Mouse (Mus musculus) thymus, adult 2 months (tissue): ENCODE results near the gene Pex26. TPM values are rescaled to one million over a fixed set of nuclear protein-coding genes. Genes with fewer than 3 reads are reported as not detected.

Source experiments
- DNase-seq: peaks from one replicate; pipeline ENCODE4 v3.0.0; 2021
- H3K27ac ChIP-seq: fragments of 200-500 bp; 2 replicates; pipeline ENCODE4 v1.5.1; 2012; ENCODE audit warnings: low read length, control low read depth; ENCODE audit not compliant: control insufficient read depth, insufficient read depth
- H3K27me3 ChIP-seq: fragments of 200-500 bp; 2 replicates; pipeline ENCODE4 v1.6.1; 2012; ENCODE audit warnings: mild to moderate bottlenecking, low read length, moderate library complexity, mixed read lengths; ENCODE audit not compliant: control insufficient read depth, insufficient read depth
- H3K36me3 ChIP-seq: fragments of 200-500 bp; 2 replicates; pipeline ENCODE4 v1.6.1; 2012; ENCODE audit warnings: mild to moderate bottlenecking, low read length, moderate library complexity; ENCODE audit not compliant: control insufficient read depth, insufficient read depth
- H3K4me1 ChIP-seq: fragments of 200-500 bp; replicated peaks from 2 replicates; pipeline ENCODE4 v1.6.1; 2012; ENCODE audit warnings: low read length; ENCODE audit not compliant: control insufficient read depth, insufficient read depth
- H3K4me3 ChIP-seq: fragments of 200-500 bp; 2 replicates; pipeline ENCODE4 v1.5.1; 2012; ENCODE audit warnings: mild to moderate bottlenecking, low read length, control low read depth, moderate library complexity; ENCODE audit not compliant: control insufficient read depth, insufficient read depth
- CTCF ChIP-seq: fragments of 200-500 bp; IDR thresholded peaks from 2 replicates; pipeline ENCODE4 v1.5.1; 2012; ENCODE audit warnings: mild to moderate bottlenecking, control low read depth, low read length, moderate library complexity, borderline replicate concordance; ENCODE audit not compliant: control insufficient read depth, poor library complexity, insufficient read depth; ENCODE audit errors: extremely low read depth
- POLR2A ChIP-seq: fragments of 200-500 bp; IDR thresholded peaks from 2 replicates; pipeline ENCODE4 v1.6.1; 2012; ENCODE audit warnings: mild to moderate bottlenecking, low read length, control low read depth, moderate library complexity; ENCODE audit not compliant: control insufficient read depth, poor library complexity, insufficient read depth; ENCODE audit errors: extremely low read depth
- WGBS: fragments of 180-500 bp; shearing (Covaris S2); methylation state at CpG from one replicate; pipeline ENCODE4 v1.1.7; 2018; 5-methylcytosine and 5-hydroxymethylcytosine counted together
- polyA plus RNA-seq: library from polyadenylated mRNA; depleted of rRNA; stranded (reverse); fragments of >200 nt; gene quantifications from 2 replicates; pipeline ENCODE4 v1.2.3, GENCODE M21; 2012; rRNA removed

The Pex26 gene
- polyA plus RNA-seq, 1 experiment = 31.7 TPM

DNA sequence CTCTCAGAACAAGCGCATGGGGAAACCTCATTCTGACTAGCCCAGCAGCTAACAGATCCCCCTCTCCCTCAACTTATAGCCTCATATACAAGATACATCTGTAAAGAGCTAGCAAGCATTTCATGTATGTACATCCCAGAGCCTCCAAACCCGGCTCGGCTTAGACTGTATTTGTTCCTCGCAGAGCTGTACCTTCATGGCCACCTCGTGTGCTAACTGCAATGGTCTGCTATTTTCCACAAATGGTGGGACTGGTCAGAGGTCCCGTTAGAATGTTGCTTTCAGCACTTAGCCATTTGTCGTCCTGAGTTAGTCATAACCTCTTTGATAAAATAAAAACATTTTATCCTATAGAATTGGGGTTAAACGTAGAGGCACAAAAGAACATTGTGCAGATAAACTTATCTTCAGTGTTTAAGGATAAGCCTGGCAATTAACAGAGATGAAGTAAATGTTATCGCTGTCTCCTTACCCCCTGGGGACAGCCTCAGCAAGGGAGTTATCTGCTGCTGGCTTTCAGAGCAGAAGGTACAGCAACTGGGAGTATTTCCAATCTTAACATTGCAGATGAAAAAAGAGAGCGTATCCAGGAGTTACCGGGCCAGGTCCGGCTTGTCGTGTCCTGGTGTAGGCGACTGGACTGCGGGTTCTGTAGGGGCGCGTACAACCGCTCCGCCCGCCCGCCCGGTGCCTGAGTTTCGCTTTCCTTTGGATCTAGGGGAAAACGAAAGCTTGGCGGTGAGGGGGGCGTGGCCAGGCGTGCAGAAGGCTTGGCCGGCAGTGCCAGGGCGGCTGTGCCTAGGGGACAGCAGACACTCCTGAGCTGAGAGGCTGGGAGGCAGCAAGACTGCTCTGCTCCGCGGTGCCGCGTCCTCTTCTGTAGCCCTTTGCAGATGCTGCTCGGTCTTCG is 61.9 kb downstream of the Pex26 start, which contains the start of gene Usp18:
Gene Usp18 (plus strand): TSS at position 780 of the 910 bp plus-strand sequence.
- Histone ChIP-seq H3K27ac (peak within 1 kb of the TSS; percentile 49; the same call in 1 of the 2 replicates), H3K4me1 (peaks cover 33% of the 10 kb centered on the region), H3K36me3 (no peaks in the 10 kb centered on the region), H3K4me3 (peak within 1 kb of the TSS; percentile 66), H3K27me3 (no peaks in the 10 kb centered on the region)
- DNase-seq = peak; percentile 90
- no peak; the same call in none of the 2 replicates for TF ChIP-seq POLR2A
- peak; percentile 40; the same call in 1 of the 2 replicates for TF ChIP-seq CTCF
- WGBS = 2% methylated on average over 35 of the region's 35 CpGs

DNA sequence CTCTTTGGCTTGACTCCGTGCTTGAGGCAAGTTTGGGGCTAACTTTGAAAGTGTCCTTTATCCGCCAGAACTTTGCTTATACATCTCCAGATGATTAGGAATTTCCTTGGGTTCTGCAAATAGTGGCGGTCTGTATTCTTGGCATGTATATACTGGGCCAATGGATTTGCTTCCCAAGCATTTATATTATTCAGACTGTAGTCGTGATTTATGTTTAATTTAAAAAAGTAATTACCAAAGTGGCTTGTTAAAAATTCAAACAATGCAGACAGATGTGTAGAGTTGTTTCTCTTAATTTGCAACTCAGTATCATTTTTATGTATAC is 62.5 kb downstream of the Pex26 start:
- WGBS = 16% methylated on average over 4 of the region's 4 CpGs
- DNase-seq = no peak
- peak overlapping the region; percentile 66 for H3K4me3 ChIP-seq
- peaks cover 34% of the 10 kb centered on the region for H3K4me1 ChIP-seq
- H3K27me3 ChIP-seq = no peaks in the 10 kb centered on the region
- H3K36me3 ChIP-seq = no peaks in the 10 kb centered on the region
- no peak overlapping the region for H3K27ac ChIP-seq
- TF ChIP-seq CTCF (no peak), POLR2A (no peak)

Other genes with a start within 250 kb of the Pex26 start
- gene Mical3, start 52.7 kb upstream of the Pex26 start, polyA plus RNA-seq = 16.2 TPM in 2 replicates
- 2.9 and 4.3 TPM in 2 replicates for gene Tuba8, start 27.0 kb downstream of the Pex26 start, polyA plus RNA-seq
- gene Usp18, start 62.2 kb downstream of the Pex26 start, polyA plus RNA-seq = 30.0 and 43.4 TPM in 2 replicates
- gene Slc6a13, start 116.6 kb downstream of the Pex26 start, polyA plus RNA-seq = 1.9 and 2.4 TPM in 2 replicates
- 0.43 and 0.70 TPM in 2 replicates for gene Slc6a12, start 159.4 kb downstream of the Pex26 start, polyA plus RNA-seq